Mouse (Mus musculus) intestine, postnatal 0 days (tissue): Measurements from ENCODE around the gene Ubxn6. TPM values are rescaled to one million over a fixed set of nuclear protein-coding genes. Genes with fewer than 3 reads are reported as not detected.
"Not testable (repeated sequence)": the region's sequence is repeated elsewhere in the genome, so short reads cannot be mapped to it uniquely, and the experiment has no call there.

Experiments
- ATAC-seq: fragments of 200-750 bp; cut with Nextera tagmentation; 2 replicates; pipeline ENCODE4 v1.8.0; 2017; ENCODE audit warnings: mild to moderate bottlenecking, moderate TSS enrichment, moderate library complexity
- H3K27ac ChIP-seq: fragments of 300-500 bp; sonication (generic); 2 replicates; pipeline ENCODE4 v1.5.1; 2014; ENCODE audit warnings: mild to moderate bottlenecking, low read depth, low read length, moderate library complexity
- H3K27me3 ChIP-seq: fragments of 300-500 bp; sonication (generic); replicated peaks from 2 replicates; pipeline ENCODE4 v1.6.1; 2014; ENCODE audit warnings: low read length, mixed read lengths; ENCODE audit not compliant: control insufficient read depth, insufficient read depth
- H3K36me3 ChIP-seq: fragments of 300-500 bp; sonication (generic); 2 replicates; pipeline ENCODE4 v1.6.1; 2014; ENCODE audit warnings: mild to moderate bottlenecking, moderate library complexity; ENCODE audit not compliant: control insufficient read depth, insufficient read depth
- H3K4me1 ChIP-seq: fragments of 300-500 bp; sonication (generic); replicated peaks from 2 replicates; pipeline ENCODE4 v1.6.1; 2014; ENCODE audit warnings: antibody characterized with exemption, low read length, mixed read lengths; ENCODE audit not compliant: control insufficient read depth, insufficient read depth
- H3K4me2 ChIP-seq: fragments of 300-500 bp; sonication (generic); replicated peaks from 2 replicates; pipeline ENCODE4 v1.6.1; 2014; ENCODE audit warnings: low read depth, mild to moderate bottlenecking, moderate library complexity
- H3K4me3 ChIP-seq: fragments of 300-500 bp; sonication (generic); 2 replicates; pipeline ENCODE4 v1.5.1; 2014; ENCODE audit warnings: low read depth, low read length
- H3K9ac ChIP-seq: fragments of 300-500 bp; sonication (generic); 2 replicates; pipeline ENCODE4 v1.6.1; 2014; ENCODE audit warnings: mild to moderate bottlenecking, low read depth, low read length
- H3K9me3 ChIP-seq: fragments of 300-500 bp; sonication (generic); 2 replicates; pipeline ENCODE4 v1.6.1; 2016; ENCODE audit warnings: mixed run types; ENCODE audit not compliant: control insufficient read depth
- CTCF ChIP-seq: sonication (generic); IDR thresholded peaks from 2 replicates; pipeline ENCODE4 v1.5.1; 2016; ENCODE audit warnings: low read depth, mild to moderate bottlenecking, control low read depth, antibody characterized with exemption, moderate library complexity
- WGBS: fragments of 180-500 bp; shearing (Covaris S2); extraction: QIAGEN DNeasy Blood & Tissue Kit; methylation state at CpG from one replicate; pipeline ENCODE4 v1.1.7; 2014; 5-methylcytosine and 5-hydroxymethylcytosine counted together
- polyA plus RNA-seq: library from polyadenylated mRNA; unstranded; fragments of >200 nt; fragmentation: Nextera tagmentation; extraction: Ambion mirVana; gene quantifications from 2 replicates; pipeline ENCODE4 v1.2.1, GENCODE M21; 2015

Gene Ubxn6
- polyA plus RNA-seq, 1 experiment from 2014 or later, result 42.5 TPM

DNA sequence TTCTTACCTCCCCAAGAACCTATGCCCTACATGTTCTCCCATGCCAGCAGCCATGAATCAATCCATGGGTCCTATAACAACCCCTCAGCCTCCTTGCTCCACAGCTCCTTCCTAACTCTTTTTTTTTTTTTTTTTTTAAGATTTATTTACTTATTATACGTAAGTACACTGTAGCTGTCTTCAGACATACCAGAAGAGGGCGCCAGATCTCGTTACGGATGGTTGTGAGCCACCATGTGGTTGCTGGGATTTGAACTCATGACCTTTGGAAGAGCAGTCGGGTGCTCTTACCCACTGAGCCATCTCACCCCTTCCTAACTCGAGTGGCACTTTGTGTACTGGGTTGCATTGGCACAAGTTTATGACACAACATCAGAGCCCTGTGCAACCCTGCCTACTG lies 9.1 kb downstream of the Ubxn6 start:
- not testable (repeated sequence) for H3K27me3 ChIP-seq, ATAC-seq, H3K4me1 ChIP-seq, H3K27ac ChIP-seq, H3K9ac ChIP-seq, H3K9me3 ChIP-seq, H3K4me2 ChIP-seq, H3K4me3 ChIP-seq
- peak; percentile 32; the same call in 1 of the 2 replicates for TF ChIP-seq CTCF
- 82% methylated on average over 6 of the region's 6 CpGs for WGBS
- H3K36me3 ChIP-seq, result peaks cover 93% of the 10 kb centered on the region

DNA sequence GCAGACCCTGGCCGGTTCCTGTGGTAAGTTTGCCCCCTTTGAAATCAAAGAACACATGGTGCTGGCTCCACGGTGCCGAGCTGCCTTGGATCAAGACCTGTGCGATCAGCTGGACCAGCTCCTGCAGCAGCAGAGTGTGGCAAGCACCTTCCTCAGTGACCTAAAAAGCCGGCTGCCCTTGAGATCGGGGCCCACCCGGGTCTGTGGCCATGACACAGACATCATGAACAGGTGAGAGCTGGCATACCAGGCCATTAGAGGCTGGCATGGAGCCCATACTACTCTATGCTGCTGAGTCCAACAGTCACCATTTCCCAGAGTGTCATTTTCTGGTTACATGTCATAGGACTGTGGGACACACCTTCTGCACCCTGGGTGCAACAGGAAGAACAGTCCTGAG lies 12.7 kb downstream of the Ubxn6 start:
- H3K36me3 ChIP-seq, result peaks cover 88% of the 10 kb centered on the region
- H3K9me3 ChIP-seq, result no peaks in the 10 kb centered on the region
- 92% methylated on average over 7 of the region's 7 CpGs for WGBS
- H3K9ac ChIP-seq, result no peak overlapping the region
- TF ChIP-seq CTCF, result no peak
- H3K4me3 ChIP-seq, result no peak overlapping the region
- H3K27me3 ChIP-seq, result no peaks in the 10 kb centered on the region
- H3K27ac ChIP-seq, result peak overlapping the region; percentile 15; the same call in 1 of the 2 replicates
- no peaks in the 10 kb centered on the region for H3K4me1 ChIP-seq
- no peak for ATAC-seq
- no peak overlapping the region for H3K4me2 ChIP-seq

DNA sequence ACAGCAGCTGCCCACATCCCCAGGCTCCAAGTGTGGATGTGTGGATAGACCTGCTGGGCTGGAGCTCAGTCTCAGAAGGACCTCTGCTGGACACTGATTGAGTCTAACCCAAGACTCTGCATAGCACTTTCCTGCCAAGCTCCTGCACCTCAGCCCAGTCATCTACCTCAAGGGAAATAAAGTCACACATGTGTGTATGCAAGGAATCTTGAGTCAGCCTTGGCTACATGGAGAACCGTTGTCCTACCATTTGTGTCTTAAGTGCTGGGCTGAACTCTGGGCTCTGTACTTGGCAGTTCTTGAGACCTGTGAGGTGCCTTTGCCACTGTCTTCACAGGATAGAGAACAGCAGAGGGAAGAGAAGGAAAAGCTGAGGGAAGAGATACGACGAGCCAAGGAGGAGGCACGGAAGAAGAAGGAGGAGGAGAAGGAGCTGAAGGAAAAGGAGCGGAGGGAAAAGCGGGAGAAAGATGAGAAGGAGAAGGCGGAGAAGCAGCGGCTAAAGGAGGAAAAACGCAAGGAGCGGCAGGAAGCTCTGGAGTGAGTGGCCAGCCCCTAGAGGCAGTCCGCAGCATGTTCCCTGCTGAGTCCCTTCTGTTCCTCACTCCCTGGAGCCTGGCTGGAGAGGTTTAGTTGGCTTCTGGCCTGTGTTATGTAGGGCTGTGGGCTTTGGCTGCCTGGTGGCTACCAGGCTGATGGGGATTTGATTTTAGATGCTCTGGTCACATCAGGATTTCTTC lies 17.3 kb downstream of the Ubxn6 start:
- Histone ChIP-seq H3K4me3 (no peak overlapping the region), H3K9me3 (no peaks in the 10 kb centered on the region), H3K27me3 (no peaks in the 10 kb centered on the region), H3K4me1 (no peaks in the 10 kb centered on the region), H3K9ac (no peak overlapping the region), H3K36me3 (peaks cover 63% of the 10 kb centered on the region), H3K4me2 (no peak overlapping the region), H3K27ac (no peak overlapping the region)
- 92% methylated on average over 11 of the region's 11 CpGs for WGBS
- peak; percentile 19; the same call in 1 of the 2 replicates for TF ChIP-seq CTCF
- no peak for ATAC-seq

DNA sequence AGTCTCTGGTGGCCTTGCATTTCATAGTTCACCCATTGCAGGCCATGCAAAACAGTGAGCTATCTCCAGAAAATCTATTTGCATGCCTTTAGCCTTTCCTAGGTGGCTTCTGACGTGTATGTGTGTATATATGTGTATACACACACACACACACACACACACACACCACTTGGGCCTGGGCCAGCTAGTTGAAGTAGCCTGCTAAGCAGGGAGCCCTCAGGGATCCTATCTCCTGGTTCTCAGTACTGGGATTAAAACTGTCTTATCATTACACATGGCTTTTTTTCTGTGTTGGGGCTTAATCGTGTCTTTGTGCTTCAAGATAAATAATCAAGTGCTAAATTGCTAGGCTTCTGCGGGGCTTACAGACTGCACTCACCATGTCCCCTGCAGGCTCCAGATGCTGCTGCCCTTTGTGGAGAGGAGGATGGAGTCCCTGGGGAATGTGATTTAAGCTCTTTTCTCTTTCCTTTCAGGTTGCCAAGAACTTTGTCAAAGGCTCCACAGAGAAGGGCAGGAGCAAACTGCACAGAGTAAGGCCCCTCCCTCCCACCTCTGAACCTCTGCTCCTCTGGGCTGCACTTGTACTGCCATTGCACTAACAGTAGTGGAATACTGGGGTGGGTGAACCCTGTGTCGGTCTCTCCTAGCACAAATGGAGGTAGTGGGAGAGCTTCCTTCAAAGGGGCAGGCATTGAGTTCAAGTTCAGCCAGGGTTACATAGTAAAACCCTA lies 18.7 kb downstream of the Ubxn6 start:
- TF ChIP-seq CTCF, result no peak
- no peaks in the 10 kb centered on the region for H3K27me3 ChIP-seq
- no peak overlapping the region for H3K27ac ChIP-seq
- H3K4me2 ChIP-seq, result no peak overlapping the region
- H3K4me1 ChIP-seq, result no peaks in the 10 kb centered on the region
- WGBS, result 60% methylated on average over 4 of the region's 4 CpGs
- ATAC-seq, result no peak
- no peak overlapping the region for H3K9ac ChIP-seq
- no peak overlapping the region for H3K4me3 ChIP-seq
- H3K9me3 ChIP-seq, result no peaks in the 10 kb centered on the region
- H3K36me3 ChIP-seq, result peaks cover 49% of the 10 kb centered on the region

DNA sequence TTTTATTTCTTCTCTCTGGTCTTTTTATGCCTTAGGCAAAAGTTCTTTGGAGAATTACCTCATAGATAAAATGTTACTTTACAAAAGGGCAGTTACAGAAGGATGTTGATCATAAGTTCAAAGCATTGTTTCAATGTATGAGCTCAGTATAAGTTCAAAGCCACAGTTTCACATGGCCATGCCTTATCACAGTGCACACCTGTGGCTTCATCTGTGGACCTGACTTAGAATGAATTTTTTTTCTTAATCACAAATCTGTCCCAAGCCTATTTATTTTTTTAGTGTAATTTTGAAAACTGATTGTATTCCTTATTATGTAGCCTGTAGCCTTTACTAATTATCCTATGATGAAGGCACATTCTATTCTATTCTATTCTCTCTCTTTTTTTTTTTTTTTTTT lies 19.9 kb downstream of the Ubxn6 start:
- peaks cover 41% of the 10 kb centered on the region for H3K36me3 ChIP-seq

DNA sequence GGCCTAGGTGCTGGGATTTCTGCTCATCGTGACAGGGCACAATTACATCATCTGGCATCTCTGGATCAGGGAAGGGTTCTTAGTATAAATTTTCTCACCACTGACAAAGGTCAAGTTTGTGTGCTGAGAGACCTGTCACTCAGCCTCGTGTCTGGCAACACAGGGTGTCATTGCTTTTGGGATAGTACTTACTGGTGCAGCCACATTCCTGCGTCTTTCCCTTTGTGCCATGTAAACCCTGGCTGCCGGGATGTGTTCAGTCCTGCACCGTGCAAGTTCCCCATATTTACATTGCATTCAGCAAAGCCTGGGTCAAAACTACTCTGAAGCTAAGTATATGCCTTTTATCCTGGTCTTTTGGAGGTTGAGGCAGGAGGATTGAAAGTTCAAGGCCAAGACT lies 23.5 kb downstream of the Ubxn6 start:
- Histone ChIP-seq H3K36me3 (peaks cover 32% of the 10 kb centered on the region), H3K27ac (no peak overlapping the region), H3K4me2 (no peak overlapping the region), H3K4me3 (no peak overlapping the region), H3K9ac (no peak overlapping the region), H3K9me3 (no peaks in the 10 kb centered on the region), H3K4me1 (no peaks in the 10 kb centered on the region), H3K27me3 (no peaks in the 10 kb centered on the region)
- 80% methylated on average over 5 of the region's 5 CpGs for WGBS
- TF ChIP-seq CTCF, result no peak
- ATAC-seq, result no peak

More for the DNA sequence above, 19.9 kb downstream of the Ubxn6 start:
- Histone ChIP-seq H3K27me3 (no peaks in the 10 kb centered on the region), H3K9ac (no peak overlapping the region), H3K4me1 (no peaks in the 10 kb centered on the region), H3K4me2 (no peak overlapping the region), H3K9me3 (no peaks in the 10 kb centered on the region), H3K4me3 (no peak overlapping the region), H3K27ac (no peak overlapping the region)
- no peak for TF ChIP-seq CTCF
- ATAC-seq, result no peak
